Mouse (Mus musculus) lung, adult 2 months (tissue): ENCODE measurements at regions not wholly inside any gene's neighbourhood (a gene's known extent, or its start where the extent isn't known, plus 50 kb on each side); places are given as distances from the start of the nearest gene placed in this dataset.

Experiments
- DNase-seq: peaks from one replicate; pipeline ENCODE4 v3.0.0; 2022
- H3K4me1 ChIP-seq: fragments of 200-500 bp; 2 replicates; pipeline ENCODE4 v1.6.1; 2011; ENCODE audit warnings: low read length; ENCODE audit not compliant: control insufficient read depth, insufficient read depth
- H3K4me3 ChIP-seq: fragments of 200-500 bp; replicated peaks from 2 replicates; pipeline ENCODE3; 2011; ENCODE audit warnings: low read depth, mild to moderate bottlenecking, control low read depth, low read length; ENCODE audit errors: extremely low read depth
- CTCF ChIP-seq: fragments of 200-500 bp; IDR thresholded peaks from 2 replicates; pipeline ENCODE4 v1.5.1; 2011; ENCODE audit warnings: mild to moderate bottlenecking, low read length, control low read depth; ENCODE audit not compliant: insufficient read depth
- POLR2A ChIP-seq: fragments of 200-500 bp; IDR thresholded peaks from 2 replicates; pipeline ENCODE4 v1.6.1; 2011; ENCODE audit warnings: low read depth, mild to moderate bottlenecking, control low read depth, low read length, borderline replicate concordance; ENCODE audit errors: extremely low read depth
- WGBS: fragments of 180-500 bp; shearing (Covaris S2); methylation state at CpG from one replicate; pipeline ENCODE4 v1.1.7; 2018; 5-methylcytosine and 5-hydroxymethylcytosine counted together

DNA sequence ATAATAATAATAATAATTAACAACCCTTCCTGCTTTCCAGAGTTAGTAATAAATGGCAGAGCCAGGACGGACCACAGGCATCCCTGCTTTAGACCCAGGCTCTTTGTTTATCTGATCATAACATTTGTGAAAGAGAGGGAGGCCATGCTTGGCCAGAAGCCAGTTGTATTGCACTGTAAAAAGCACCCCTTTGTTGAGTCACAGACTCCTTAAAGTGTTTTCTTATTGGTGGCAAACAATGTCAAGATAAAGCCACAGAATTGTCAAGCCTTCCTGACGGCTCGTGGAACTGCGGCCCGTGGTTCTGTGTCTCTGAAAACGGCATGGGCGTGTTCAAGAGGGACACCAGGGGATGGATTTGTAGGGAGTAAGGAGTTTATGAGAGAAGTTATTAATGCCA, 72.7 kb upstream of the Man2a1 start:
- Histone ChIP-seq H3K4me1 (no peaks in the 10 kb centered on the region), H3K4me3 (no peak overlapping the region)
- no peak for TF ChIP-seq POLR2A
- no peak for TF ChIP-seq CTCF
- DNase-seq: no peak
- WGBS: 36% methylated on average over 7 of the region's 7 CpGs

DNA sequence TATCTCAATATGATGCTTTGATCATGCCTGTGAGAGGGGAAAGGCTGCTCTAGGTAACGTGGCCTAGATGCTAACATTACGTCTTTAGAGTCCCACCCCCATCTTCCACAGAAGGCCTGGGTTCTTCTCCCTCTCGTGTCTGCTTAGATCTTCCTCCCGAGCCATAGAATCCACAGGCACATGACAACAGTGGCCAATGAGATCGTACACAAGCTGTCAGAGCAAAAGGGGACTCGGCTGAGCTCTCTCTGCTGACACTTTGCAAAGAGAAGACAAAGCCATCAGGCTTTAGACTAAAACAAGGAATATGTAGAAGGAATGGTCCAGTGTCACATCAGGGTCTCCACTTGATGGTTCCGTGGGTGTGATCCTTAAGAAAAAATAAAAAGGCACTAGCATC, 72.1 kb upstream of the Man2a1 start:
- no peak for TF ChIP-seq POLR2A
- no peak for TF ChIP-seq CTCF
- 82% methylated on average over 7 of the region's 7 CpGs for WGBS
- Histone ChIP-seq H3K4me3 (no peak overlapping the region), H3K4me1 (no peaks in the 10 kb centered on the region)
- DNase-seq: no peak

GRCm38 (mm10) chr17:64529296-64529994, 71.1 kb upstream of the Man2a1 start:
- DNase-seq: no peak
- peak; percentile 24; the same call in 1 of the 2 replicates for TF ChIP-seq CTCF
- TF ChIP-seq POLR2A: no peak
- H3K4me3 ChIP-seq: no peak overlapping the region
- H3K4me1 ChIP-seq: no peaks in the 10 kb centered on the region
- 74% methylated on average over 14 of the region's 14 CpGs for WGBS

DNA sequence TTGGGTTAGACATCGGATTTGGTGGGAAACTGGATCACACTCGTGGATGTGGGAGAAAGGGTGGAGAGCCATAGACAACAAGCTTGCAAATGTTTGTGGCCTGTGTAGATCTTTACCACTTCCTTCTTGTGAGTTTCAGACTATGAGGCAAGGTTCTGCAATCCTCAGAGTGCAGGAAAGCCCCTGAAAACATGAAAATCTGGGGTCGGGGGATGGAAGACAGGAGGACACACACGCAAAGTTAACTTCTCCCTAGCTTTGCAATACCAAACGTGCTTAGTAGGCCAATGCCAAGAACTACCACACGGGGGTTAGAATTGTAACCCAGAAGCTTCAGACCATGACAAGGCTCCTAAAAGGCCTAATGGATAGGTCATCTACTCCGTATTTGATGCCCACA, 69.4 kb upstream of the Man2a1 start:
- TF ChIP-seq POLR2A (no peak), CTCF (no peak)
- DNase-seq: no peak
- Histone ChIP-seq H3K4me1 (no peaks in the 10 kb centered on the region), H3K4me3 (no peak overlapping the region)
- 85% methylated on average over 7 of the region's 7 CpGs for WGBS

GRCm38 (mm10) chr17:64534323-64534722, 66.2 kb upstream of the Man2a1 start:
- TF ChIP-seq CTCF (no peak), POLR2A (no peak)
- no peak for DNase-seq
- 79% methylated on average over 4 of the region's 4 CpGs for WGBS
- H3K4me3 ChIP-seq: no peak overlapping the region
- H3K4me1 ChIP-seq: no peaks in the 10 kb centered on the region

- TF ChIP-seq CTCF (no peak), POLR2A (no peak)
- no peaks in the 10 kb centered on the region for H3K4me1 ChIP-seq
- 23% methylated on average over 10 of the region's 10 CpGs for WGBS
- no peak for DNase-seq
- no peak overlapping the region for H3K4me3 ChIP-seq
Observed at GRCm38 (mm10) chr17:64538520-64538953, 62.0 kb upstream of the Man2a1 start.

DNA sequence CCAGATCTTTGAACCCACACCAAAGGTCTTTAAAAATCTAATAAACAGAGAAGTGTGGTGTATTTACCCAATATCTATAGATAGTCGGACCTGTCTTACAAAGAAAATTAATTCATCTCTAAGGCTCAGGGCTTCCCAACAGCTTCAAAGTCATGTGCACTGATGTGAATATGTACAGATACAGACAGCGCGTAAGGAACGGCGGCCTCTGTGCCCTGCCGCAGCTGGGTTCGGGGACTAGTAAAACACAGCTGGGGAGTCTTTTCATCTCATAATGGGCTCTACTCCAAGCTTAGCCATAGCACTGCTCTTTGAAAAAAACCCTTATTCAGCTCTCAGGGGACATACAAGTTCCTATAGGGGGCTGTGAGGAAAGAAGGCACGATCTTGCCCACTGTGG, 60.1 kb upstream of the Man2a1 start:
- WGBS: 86% methylated on average over 8 of the region's 8 CpGs
- TF ChIP-seq POLR2A (no peak), CTCF (no peak)
- no peak for DNase-seq
- Histone ChIP-seq H3K4me1 (no peaks in the 10 kb centered on the region), H3K4me3 (no peak overlapping the region)

DNA sequence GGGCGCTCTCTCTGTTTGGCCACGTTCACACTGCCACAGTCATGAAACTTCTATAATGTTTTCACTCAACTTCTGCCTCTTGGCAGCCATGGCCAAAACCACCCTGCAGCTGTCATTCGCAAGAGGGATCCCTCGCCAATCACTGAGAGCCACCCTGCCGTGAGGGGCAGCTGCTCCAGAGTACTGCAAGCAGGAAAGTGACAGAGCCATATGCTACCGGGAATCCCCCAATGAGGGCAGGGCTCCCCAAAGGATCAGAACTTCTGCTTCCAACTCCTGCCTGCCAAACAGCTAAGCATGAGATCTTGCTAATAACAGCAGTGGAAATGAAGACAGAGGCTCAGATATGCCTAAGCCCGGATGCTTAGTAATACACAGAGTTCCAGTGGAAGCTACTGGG, 52.0 kb upstream of the Man2a1 start:
- WGBS: 55% methylated on average over 7 of the region's 7 CpGs
- Histone ChIP-seq H3K4me1 (no peaks in the 10 kb centered on the region), H3K4me3 (no peak overlapping the region)
- DNase-seq: no peak
- TF ChIP-seq CTCF: no peak
- no peak for TF ChIP-seq POLR2A

GRCm38 (mm10) chr17:64550034-64550433, 50.5 kb upstream of the Man2a1 start:
- no peak for DNase-seq
- WGBS: 61% methylated on average over 6 of the region's 6 CpGs
- TF ChIP-seq CTCF (no peak), POLR2A (no peak)
- no peak overlapping the region for H3K4me3 ChIP-seq
- H3K4me1 ChIP-seq: no peaks in the 10 kb centered on the region
